Mouse (Mus musculus): ENCODE measurements around the gene Olfr1357. TPM values are rescaled to one million over a fixed set of nuclear protein-coding genes. Genes with fewer than 3 reads are reported as not detected.

Olfr1357 gene
- polyA plus RNA-seq, 1 experiment from 2014 or later: not detected

- Histone ChIP-seq H3K4me2 (no peak overlapping the region), H3K27me3 (replicated peaks) (no peaks in the 10 kb centered on the region), H3K36me3 (peaks cover 14% of the 10 kb centered on the region), H3K4me1 (peaks cover 15% of the 10 kb centered on the region), H3K9ac (no peak overlapping the region), H3K4me3 (no peak overlapping the region), H3K9me3 (no peaks in the 10 kb centered on the region), H3K27ac (replicated peaks) (no peak overlapping the region)
- 85% methylated on average over 5 of the region's 5 CpGs for WGBS
- no peak for ATAC-seq (ENCODE audit: extremely low read depth, insufficient number of reproducible peaks, low FRiP score, low TSS enrichment)
Measured at GRCm38 (mm10) chr10:78593736-78594135, 24.1 kb downstream of the Olfr1357 start.

GRCm38 (mm10) chr10:78592856-78593379 lies 25.0 kb downstream of the Olfr1357 start:
- peaks cover 20% of the 10 kb centered on the region for H3K36me3 ChIP-seq
- no peak overlapping the region for H3K27ac ChIP-seq (replicated peaks)
- no peak for ATAC-seq (ENCODE audit: extremely low read depth, insufficient number of reproducible peaks, low FRiP score, low TSS enrichment)
- WGBS: 65% methylated on average over 4 of the region's 4 CpGs
- H3K4me1 ChIP-seq: peaks cover 15% of the 10 kb centered on the region
- no peaks in the 10 kb centered on the region for H3K9me3 ChIP-seq
- H3K27me3 ChIP-seq (replicated peaks): no peaks in the 10 kb centered on the region
- no peak overlapping the region for H3K9ac ChIP-seq
- no peak overlapping the region for H3K4me2 ChIP-seq
- H3K4me3 ChIP-seq: no peak overlapping the region

GRCm38 (mm10) chr10:78591406-78592328 lies 26.2 kb downstream of the Olfr1357 start, which contains the start of gene Syde1:
Gene Syde1, minus strand, starts transcription at chr10:78591964.
- 4% methylated on average over 48 of the region's 54 CpGs for WGBS
- Histone ChIP-seq H3K9ac (peak within 1 kb of the TSS; percentile 94), H3K27me3 (replicated peaks) (no peaks in the 10 kb centered on the region), H3K4me3 (peak within 1 kb of the TSS; percentile 89), H3K4me2 (peak within 1 kb of the TSS; percentile 86), H3K9me3 (no peaks in the 10 kb centered on the region), H3K4me1 (peaks cover 15% of the 10 kb centered on the region), H3K36me3 (peaks cover 33% of the 10 kb centered on the region), H3K27ac (replicated peaks) (peak within 1 kb of the TSS; percentile 95)
- peak; percentile 48; the same call in 1 of the 2 replicates for ATAC-seq (ENCODE audit: extremely low read depth, insufficient number of reproducible peaks, low FRiP score, low TSS enrichment)

- no peak for ATAC-seq (ENCODE audit: extremely low read depth, insufficient number of reproducible peaks, low FRiP score, low TSS enrichment)
- peak overlapping the region; percentile 89 for H3K4me3 ChIP-seq
- WGBS: 14% methylated on average over 9 of the region's 9 CpGs
Measured at GRCm38 (mm10) chr10:78590744-78591143, 27.1 kb downstream of the Olfr1357 start.

GRCm38 (mm10) chr10:78589901-78590300 lies 28.0 kb downstream of the Olfr1357 start:
- Histone ChIP-seq H3K27ac (replicated peaks) (0 out of 2 replicates have a peak overlapping the region, but pooled peaks have one; percentile 95), H3K4me1 (peaks cover 15% of the 10 kb centered on the region), H3K9me3 (no peaks in the 10 kb centered on the region), H3K4me2 (peak overlapping the region; percentile 86), H3K9ac (peak overlapping the region; percentile 94), H3K27me3 (replicated peaks) (no peaks in the 10 kb centered on the region), H3K4me3 (peak overlapping the region; percentile 89; the same call in 1 of the 2 replicates), H3K36me3 (peaks cover 50% of the 10 kb centered on the region)
- WGBS: 85% methylated on average over 8 of the region's 8 CpGs
- ATAC-seq (ENCODE audit: extremely low read depth, insufficient number of reproducible peaks, low FRiP score, low TSS enrichment): no peak

More at GRCm38 (mm10) chr10:78590744-78591143, 27.1 kb downstream of the Olfr1357 start:
- Histone ChIP-seq H3K9ac (peak overlapping the region; percentile 94), H3K9me3 (no peaks in the 10 kb centered on the region), H3K36me3 (peaks cover 42% of the 10 kb centered on the region), H3K4me2 (peak overlapping the region; percentile 86), H3K4me1 (peaks cover 15% of the 10 kb centered on the region), H3K27ac (replicated peaks) (peak overlapping the region; percentile 95), H3K27me3 (replicated peaks) (no peaks in the 10 kb centered on the region)

GRCm38 (mm10) chr10:78589291-78589690 lies 28.6 kb downstream of the Olfr1357 start:
- no peaks in the 10 kb centered on the region for H3K27me3 ChIP-seq (replicated peaks)
- 92% methylated on average over 18 of the region's 18 CpGs for WGBS
- H3K9me3 ChIP-seq: no peaks in the 10 kb centered on the region
- no peak overlapping the region for H3K4me2 ChIP-seq
- no peak overlapping the region for H3K4me3 ChIP-seq
- peaks cover 15% of the 10 kb centered on the region for H3K4me1 ChIP-seq
- no peak overlapping the region for H3K27ac ChIP-seq (replicated peaks)
- H3K9ac ChIP-seq: no peak overlapping the region
- ATAC-seq (ENCODE audit: extremely low read depth, insufficient number of reproducible peaks, low FRiP score, low TSS enrichment): no peak
- peaks cover 56% of the 10 kb centered on the region for H3K36me3 ChIP-seq

- no peak for ATAC-seq (ENCODE audit: extremely low read depth, insufficient number of reproducible peaks, low FRiP score, low TSS enrichment)
- 92% methylated on average over 13 of the region's 13 CpGs for WGBS
Measured at GRCm38 (mm10) chr10:78586026-78586425, 31.8 kb downstream of the Olfr1357 start.

GRCm38 (mm10) chr10:78585606-78586005 lies 32.3 kb downstream of the Olfr1357 start:
- H3K4me3 ChIP-seq: no peak overlapping the region
- H3K4me1 ChIP-seq: peaks cover 12% of the 10 kb centered on the region
- peaks cover 93% of the 10 kb centered on the region for H3K36me3 ChIP-seq
- no peak for ATAC-seq (ENCODE audit: extremely low read depth, insufficient number of reproducible peaks, low FRiP score, low TSS enrichment)
- H3K27me3 ChIP-seq (replicated peaks): no peaks in the 10 kb centered on the region
- H3K9me3 ChIP-seq: no peaks in the 10 kb centered on the region
- no peak overlapping the region for H3K9ac ChIP-seq
- no peak overlapping the region for H3K4me2 ChIP-seq
- 82% methylated on average over 22 of the region's 22 CpGs for WGBS
- H3K27ac ChIP-seq (replicated peaks): no peak overlapping the region

More at GRCm38 (mm10) chr10:78586026-78586425, 31.8 kb downstream of the Olfr1357 start:
- H3K27me3 ChIP-seq (replicated peaks): no peaks in the 10 kb centered on the region
- no peak overlapping the region for H3K27ac ChIP-seq (replicated peaks)
- H3K36me3 ChIP-seq: peaks cover 89% of the 10 kb centered on the region
- H3K4me3 ChIP-seq: no peak overlapping the region
- H3K9ac ChIP-seq: no peak overlapping the region
- H3K4me2 ChIP-seq: no peak overlapping the region
- no peaks in the 10 kb centered on the region for H3K9me3 ChIP-seq
- peaks cover 15% of the 10 kb centered on the region for H3K4me1 ChIP-seq

GRCm38 (mm10) chr10:78584996-78585395 lies 32.9 kb downstream of the Olfr1357 start:
- H3K27ac ChIP-seq (replicated peaks): no peak overlapping the region
- no peaks in the 10 kb centered on the region for H3K27me3 ChIP-seq (replicated peaks)
- ATAC-seq (ENCODE audit: extremely low read depth, insufficient number of reproducible peaks, low FRiP score, low TSS enrichment): no peak
- WGBS: 71% methylated on average over 1 of the region's 1 CpGs
- H3K9ac ChIP-seq: no peak overlapping the region
- peaks cover 6% of the 10 kb centered on the region for H3K4me1 ChIP-seq
- H3K36me3 ChIP-seq: peaks cover 98% of the 10 kb centered on the region
- no peak overlapping the region for H3K4me3 ChIP-seq
- no peak overlapping the region for H3K4me2 ChIP-seq
- H3K9me3 ChIP-seq: no peaks in the 10 kb centered on the region

- ATAC-seq (ENCODE audit: extremely low read depth, insufficient number of reproducible peaks, low FRiP score, low TSS enrichment): no peak
- Histone ChIP-seq H3K27me3 (replicated peaks) (no peaks in the 10 kb centered on the region), H3K4me3 (no peak overlapping the region)
Measured at GRCm38 (mm10) chr10:78583939-78584338, 33.9 kb downstream of the Olfr1357 start.

GRCm38 (mm10) chr10:78583347-78583746 lies 34.5 kb downstream of the Olfr1357 start:
- peaks cover 98% of the 10 kb centered on the region for H3K36me3 ChIP-seq
- H3K27ac ChIP-seq (replicated peaks): no peak overlapping the region
- no peak overlapping the region for H3K4me3 ChIP-seq
- H3K4me1 ChIP-seq: no peaks in the 10 kb centered on the region
- WGBS: 61% methylated on average over 9 of the region's 9 CpGs
- H3K9me3 ChIP-seq: no peaks in the 10 kb centered on the region
- no peaks in the 10 kb centered on the region for H3K27me3 ChIP-seq (replicated peaks)
- no peak for ATAC-seq (ENCODE audit: extremely low read depth, insufficient number of reproducible peaks, low FRiP score, low TSS enrichment)
- no peak overlapping the region for H3K9ac ChIP-seq
- no peak overlapping the region for H3K4me2 ChIP-seq

More at GRCm38 (mm10) chr10:78583939-78584338, 33.9 kb downstream of the Olfr1357 start:
- H3K9ac ChIP-seq: no peak overlapping the region
- no peak overlapping the region for H3K4me2 ChIP-seq
- H3K4me1 ChIP-seq: no peaks in the 10 kb centered on the region
- no peak overlapping the region for H3K27ac ChIP-seq (replicated peaks)
- 54% methylated on average over 3 of the region's 3 CpGs for WGBS
- no peaks in the 10 kb centered on the region for H3K9me3 ChIP-seq
- peaks cover 98% of the 10 kb centered on the region for H3K36me3 ChIP-seq

All from heart, embryonic 13.5 days (tissue).